22 mouse cellular contexts compared by ENCODE assay signal in genomic region chr16:91632439-91632838, GRCm38 (mm10). TPM values are rescaled to one million over a fixed set of nuclear protein-coding genes. Genes with fewer than 3 reads are reported as not detected.
DNase-seq lines count a peak whose midpoint lies in the region; ATAC-seq and TF ChIP-seq lines count a peak whose summit lies in the region.
"Had no signal": no experiment of that assay in that cellular context is flagged by ENCODE, and none has a peak within 500 bp of the region (broad histone marks: within the 10 kb centered on the region; RNA-seq: fewer than 3 reads in every experiment).

No protein-coding gene starts in this region.

- no peak for TF ChIP-seq CTCF in lung, adult 2 months (IDR thresholded peaks at IDR 0.05; ENCODE audit: insufficient read depth, low read length)

- no peaks in the 10 kb centered on the region for H3K27me3 ChIP-seq in lung, embryonic 16.5 days (ENCODE audit: control insufficient read depth, insufficient read depth, low read depth, low read length)
- H3K27me3 ChIP-seq: forebrain, embryonic 13.5 days; liver, embryonic 12.5 days; neural tube, embryonic 13.5 days had no signal

- peak; percentile 29 to 30 for DNase-seq in cerebellum, postnatal 36 days
- DNase-seq in cerebellum, adult 11-12 months: no peak
- DNase-seq in lung, adult 2 months: no peak
- peak; percentile 58 for DNase-seq in brain, adult 2 months (ENCODE audit: low read depth, low spot score)
- peak; percentile 77 for DNase-seq in testis, postnatal 14 days (ENCODE audit: low spot score)
- no peak for DNase-seq in thymus, postnatal 0 days (ENCODE audit: low spot score)
- DNase-seq: kidney, adult 11 months; kidney, postnatal 10 days; midbrain, embryonic 14.5 days had no signal

- H3K36me3 ChIP-seq in lung, embryonic 16.5 days (ENCODE audit: control insufficient read depth, insufficient read depth, low read length): peaks cover 45% of the 10 kb centered on the region

- ATAC-seq in lung, embryonic 16.5 days (ENCODE audit: low read depth): peak; percentile 77
- no peak for ATAC-seq in megakaryocyte, adult 5-6 weeks (ENCODE audit: poor library complexity, severe bottlenecking)
- ATAC-seq: activated CD4-positive, CD25-positive, alpha-beta regulatory T cell, adult 4 months; CD4-positive, CD25-positive, alpha-beta regulatory T cell, adult 4 months; forebrain, embryonic 13.5 days; hindbrain, postnatal 0 days; liver, embryonic 12.5 days had no signal

- no peak overlapping the region for H3K27ac ChIP-seq in lung, embryonic 16.5 days (ENCODE audit: low read length)
- H3K27ac ChIP-seq: forebrain, embryonic 13.5 days; hindbrain, embryonic 10.5 days; hindbrain, postnatal 0 days; layer of hippocampus, adult 2 months; left cerebral cortex, adult 2 months; limb, embryonic 10.5 days; liver, embryonic 12.5 days; neural tube, embryonic 13.5 days had no signal

- no peak overlapping the region for H3K4me2 ChIP-seq in lung, embryonic 16.5 days (ENCODE audit: low read depth, low read length)
- H3K4me2 ChIP-seq: forebrain, embryonic 13.5 days; liver, embryonic 12.5 days; neural tube, embryonic 13.5 days had no signal

- H3K9me3 ChIP-seq in lung, embryonic 16.5 days (ENCODE audit: control insufficient read depth, low read length): no peaks in the 10 kb centered on the region
- H3K9me3 ChIP-seq: forebrain, embryonic 13.5 days; hindbrain, embryonic 10.5 days; limb, embryonic 10.5 days; liver, embryonic 12.5 days; neural tube, embryonic 13.5 days had no signal

- no peak overlapping the region for H3K9ac ChIP-seq in lung, embryonic 16.5 days (ENCODE audit: low read length)
- H3K9ac ChIP-seq: forebrain, embryonic 13.5 days; liver, embryonic 12.5 days; neural tube, embryonic 13.5 days had no signal

- no peak for TF ChIP-seq POLR2A in lung, adult 2 months (IDR thresholded peaks at IDR 0.05; ENCODE audit: borderline replicate concordance, extremely low read depth, low read depth, low read length)

- WGBS in lung, embryonic 16.5 days: 61% methylated on average over 5 of the region's 5 CpGs
- 70% methylated on average over 5 of the region's 5 CpGs for WGBS in lung, adult 2 months

- H3K4me1 ChIP-seq in lung, embryonic 16.5 days (replicated peaks; ENCODE audit: control insufficient read depth, insufficient read depth, low read length): peaks cover 3% of the 10 kb centered on the region; the same call in 1 of the 2 replicates
- no peaks in the 10 kb centered on the region for H3K4me1 ChIP-seq in lung, adult 2 months (ENCODE audit: control insufficient read depth, insufficient read depth, low read length)
- H3K4me1 ChIP-seq: forebrain, embryonic 13.5 days; hindbrain, embryonic 10.5 days; limb, embryonic 10.5 days; neural tube, embryonic 13.5 days had no signal

- H3K4me3 ChIP-seq in lung, embryonic 16.5 days (ENCODE audit: low read length): no peak overlapping the region
- no peak overlapping the region for H3K4me3 ChIP-seq in lung, adult 2 months (replicated peaks; ENCODE audit: extremely low read depth, low read depth, low read length)
- H3K4me3 ChIP-seq: erythroblast, embryonic 14.5 days; forebrain, embryonic 13.5 days; hindbrain, embryonic 10.5 days; layer of hippocampus, adult 2 months; left cerebral cortex, adult 2 months; limb, embryonic 10.5 days; liver, embryonic 12.5 days; neural tube, embryonic 13.5 days had no signal

RNA-seq across cellular contexts. Expression of gene Dnajc28, which starts 13.6 kb away (rescaled TPM):
- polyA plus RNA-seq in lung, embryonic 16.5 days (2015; fragmentation: Nextera tagmentation; extraction: Ambion mirVana): 2.2 and 2.9 TPM in 2 replicates
- polyA plus RNA-seq in lung, adult 2 months (2012; rRNA removed): 1.3 and 1.7 TPM in 2 replicates
- polyA plus RNA-seq in thymus, postnatal 0 days (2015; fragmentation: Nextera tagmentation; extraction: Ambion mirVana): 2.3 and 3.3 TPM in 2 replicates
- total RNA-seq in megakaryocyte, adult 5-6 weeks (2015): 2.3 and 2.7 TPM in 2 replicates
- total RNA-seq in megakaryocyte, adult 5-6 weeks (2017): 5.0 and 6.8 TPM in 2 replicates

RNA-seq across cellular contexts. Expression of gene Gart, which starts 14.3 kb away (rescaled TPM):
- polyA plus RNA-seq in lung, embryonic 16.5 days (2015; fragmentation: Nextera tagmentation; extraction: Ambion mirVana): 92.7 and 98.9 TPM in 2 replicates
- 19.1 and 29.5 TPM in 2 replicates for polyA plus RNA-seq in lung, adult 2 months (2012; rRNA removed)
- polyA plus RNA-seq in thymus, postnatal 0 days (2015; fragmentation: Nextera tagmentation; extraction: Ambion mirVana): 125 and 133 TPM in 2 replicates
- 59.0 and 62.7 TPM in 2 replicates for total RNA-seq in megakaryocyte, adult 5-6 weeks (2015)
- total RNA-seq in megakaryocyte, adult 5-6 weeks (2017): 98.1 and 115 TPM in 2 replicates

RNA-seq across cellular contexts. Expression of gene Son, which starts 14.9 kb away (rescaled TPM):
- polyA plus RNA-seq in lung, embryonic 16.5 days (2015; fragmentation: Nextera tagmentation; extraction: Ambion mirVana): 113 and 118 TPM in 2 replicates
- 144 and 200 TPM in 2 replicates for polyA plus RNA-seq in lung, adult 2 months (2012; rRNA removed)
- polyA plus RNA-seq in thymus, postnatal 0 days (2015; fragmentation: Nextera tagmentation; extraction: Ambion mirVana): 132 and 172 TPM in 2 replicates
- 271 and 279 TPM in 2 replicates for total RNA-seq in megakaryocyte, adult 5-6 weeks (2015)
- total RNA-seq in megakaryocyte, adult 5-6 weeks (2017): 160 and 200 TPM in 2 replicates

RNA-seq across cellular contexts. Expression of gene Tmem50b, which starts 34.8 kb away (rescaled TPM):
- polyA plus RNA-seq in lung, embryonic 16.5 days (2015; fragmentation: Nextera tagmentation; extraction: Ambion mirVana): 55.4 and 59.1 TPM in 2 replicates
- polyA plus RNA-seq in lung, adult 2 months (2012; rRNA removed): 87.2 and 111 TPM in 2 replicates
- 33.9 and 38.5 TPM in 2 replicates for polyA plus RNA-seq in thymus, postnatal 0 days (2015; fragmentation: Nextera tagmentation; extraction: Ambion mirVana)
- 102 and 112 TPM in 2 replicates for total RNA-seq in megakaryocyte, adult 5-6 weeks (2015)
- 83.4 and 89.7 TPM in 2 replicates for total RNA-seq in megakaryocyte, adult 5-6 weeks (2017)

RNA-seq across cellular contexts. Expression of gene Donson, which starts 56.1 kb away (rescaled TPM):
- 20.8 and 22.2 TPM in 2 replicates for polyA plus RNA-seq in lung, embryonic 16.5 days (2015; fragmentation: Nextera tagmentation; extraction: Ambion mirVana)
- 5.5 and 6.6 TPM in 2 replicates for polyA plus RNA-seq in lung, adult 2 months (2012; rRNA removed)
- 21.8 and 23.2 TPM in 2 replicates for polyA plus RNA-seq in thymus, postnatal 0 days (2015; fragmentation: Nextera tagmentation; extraction: Ambion mirVana)
- total RNA-seq in megakaryocyte, adult 5-6 weeks (2015): 17.8 and 32.6 TPM in 2 replicates
- 23.5 and 50.1 TPM in 2 replicates for total RNA-seq in megakaryocyte, adult 5-6 weeks (2017)

Comparison
In these comparisons a context has a peak if more than half of its experiments do, and no peak if none do; other contexts are left out.
1. DNase-seq: peak in cerebellum, postnatal 36 days (2 of 2), brain, adult 2 months (single experiment) and testis, postnatal 14 days (single experiment); none in cerebellum, adult 11-12 months (single experiment), lung, adult 2 months (single experiment) and thymus, postnatal 0 days (single experiment).